Mouse (Mus musculus) kidney, postnatal 36 days (tissue): ENCODE data around the gene Gm21095.
"Not testable (repeated sequence)": the region's sequence is repeated elsewhere in the genome, so short reads cannot be mapped to it uniquely, and the experiment has no call there.

Source experiments
- DNase-seq, 2 experiments: peaks; one replicate each; pipeline ENCODE4 v3.0.0; 2021 to 2022; ENCODE audit warnings: mixed read lengths in 2 of 2

Gm21095 gene

GRCm38 (mm10) chrY:84096979-84097378 lies at the start of gene Gm21095:
Gm21095 (plus strand) TSS chrY:84097279.
- not testable (repeated sequence) for DNase-seq
